Mouse (Mus musculus) ES-Bruce4 (cell line): ENCODE measurements around the gene Acin1. TPM values are rescaled to one million over a fixed set of nuclear protein-coding genes. Genes with fewer than 3 reads are reported as not detected.

ENCODE experiments used
- H3K27ac ChIP-seq: 2 replicates; pipeline ENCODE4 v1.5.1; 2012; ENCODE audit warnings: low read length, inconsistent platforms; ENCODE audit not compliant: insufficient read depth
- H3K27me3 ChIP-seq: 2 replicates; pipeline ENCODE4 v1.6.1; 2012; ENCODE audit warnings: mild to moderate bottlenecking, low read length, inconsistent platforms; ENCODE audit not compliant: control insufficient read depth, poor library complexity, insufficient read depth, severe bottlenecking
- H3K36me3 ChIP-seq: 2 replicates; pipeline ENCODE4 v1.6.1; 2012; ENCODE audit warnings: inconsistent platforms, mild to moderate bottlenecking, low read length, moderate library complexity; ENCODE audit not compliant: control insufficient read depth, poor library complexity, insufficient read depth, severe bottlenecking
- H3K4me1 ChIP-seq: one replicate; pipeline ENCODE4 v1.8.1; 2011; ENCODE audit warnings: low read length; ENCODE audit not compliant: control insufficient read depth, insufficient read depth
- H3K4me3 ChIP-seq: 2 replicates; pipeline ENCODE4 v1.5.1; 2011; ENCODE audit warnings: low read depth, mild to moderate bottlenecking, low read length
- H3K9ac ChIP-seq: 2 replicates; pipeline ENCODE4 v1.6.1; 2012; ENCODE audit warnings: low read depth, mild to moderate bottlenecking, inconsistent platforms; ENCODE audit not compliant: poor library complexity, severe bottlenecking
- H3K9me3 ChIP-seq: replicated peaks from 2 replicates; pipeline ENCODE4 v1.6.1; 2012; ENCODE audit warnings: mild to moderate bottlenecking, low read length, inconsistent platforms; ENCODE audit not compliant: control insufficient read depth, poor library complexity, insufficient read depth, severe bottlenecking
- CTCF ChIP-seq: IDR thresholded peaks from one replicate; pipeline ENCODE4 v1.8.1; 2011; ENCODE audit warnings: low read depth, low read length
- EP300 ChIP-seq: IDR thresholded peaks from 2 replicates; pipeline ENCODE4 v1.6.1; 2011; ENCODE audit warnings: low read depth, low read length; ENCODE audit not compliant: insufficient read depth
- POLR2A ChIP-seq: IDR thresholded peaks from one replicate; pipeline ENCODE4 v1.8.1; 2011; ENCODE audit warnings: low read length; ENCODE audit not compliant: insufficient read depth
- polyA plus RNA-seq: library from polyadenylated mRNA; stranded (reverse); fragments of >200 nt; gene quantifications from 2 replicates; pipeline ENCODE4 v1.2.4, GENCODE M21; 2011; ENCODE audit warnings: low read depth; ENCODE audit not compliant: missing spikeins, insufficient read depth, insufficient read length

The Acin1 gene
- polyA plus RNA-seq, 1 experiment, result 299 TPM

DNA sequence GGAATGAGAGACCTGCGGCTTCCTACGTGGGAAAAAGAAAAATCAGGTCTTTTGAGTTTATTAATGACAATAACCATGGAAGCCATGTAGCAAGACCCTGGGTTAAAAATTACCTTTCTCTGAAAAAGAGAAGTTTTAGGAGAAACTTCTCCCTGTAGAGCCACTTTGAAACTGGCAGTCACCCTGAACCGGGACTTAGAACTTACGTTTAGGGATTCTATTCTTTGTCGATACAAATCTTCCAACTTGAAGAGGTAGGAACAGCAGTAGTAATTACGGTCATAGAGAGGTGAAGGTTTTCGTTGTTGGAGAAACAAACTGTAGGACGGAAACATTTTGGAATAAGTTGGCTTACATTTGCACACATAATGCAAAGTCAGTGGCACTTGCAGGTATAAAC, 520 bp upstream of the Acin1 start:
- H3K9me3 ChIP-seq, result no peaks in the 10 kb centered on the region
- H3K4me1 ChIP-seq, result no peaks in the 10 kb centered on the region
- H3K27me3 ChIP-seq, result no peaks in the 10 kb centered on the region
- H3K36me3 ChIP-seq, result peaks cover 25% of the 10 kb centered on the region
- peak overlapping the region; percentile 89 for H3K9ac ChIP-seq
- peak overlapping the region; percentile 83 for H3K27ac ChIP-seq
- peak overlapping the region; percentile 91 for H3K4me3 ChIP-seq
- no peak for TF ChIP-seq EP300
- no peak for TF ChIP-seq POLR2A
- no peak for TF ChIP-seq CTCF

- Histone ChIP-seq H3K9me3 (no peaks in the 10 kb centered on the region), H3K4me3 (peak within 1 kb of the TSS; percentile 91), H3K9ac (peak within 1 kb of the TSS; percentile 89), H3K36me3 (peaks cover 29% of the 10 kb centered on the region), H3K27me3 (no peaks in the 10 kb centered on the region), H3K4me1 (no peaks in the 10 kb centered on the region), H3K27ac (peak within 1 kb of the TSS; percentile 88)
- TF ChIP-seq EP300 (no peak), POLR2A (peak; percentile 25), CTCF (peak; percentile 15)
Measured at GRCm38 (mm10) chr14:54686063-54686521, 639 bp downstream of the Acin1 start, which contains the start of gene 1700123O20Rik. Gene 1700123O20Rik, plus strand, starts transcription at chr14:54686216.

GRCm38 (mm10) chr14:54685471-54685870, 1.3 kb downstream of the Acin1 start:
- no peaks in the 10 kb centered on the region for H3K9me3 ChIP-seq
- no peaks in the 10 kb centered on the region for H3K4me1 ChIP-seq
- H3K4me3 ChIP-seq, result peak overlapping the region; percentile 91
- H3K36me3 ChIP-seq, result peaks cover 29% of the 10 kb centered on the region
- H3K9ac ChIP-seq, result peak overlapping the region; percentile 89
- no peak overlapping the region for H3K27ac ChIP-seq
- no peak for TF ChIP-seq EP300
- no peaks in the 10 kb centered on the region for H3K27me3 ChIP-seq

- H3K4me1 ChIP-seq, result no peaks in the 10 kb centered on the region
- H3K36me3 ChIP-seq, result peaks cover 28% of the 10 kb centered on the region
- H3K9me3 ChIP-seq, result no peaks in the 10 kb centered on the region
- no peak overlapping the region for H3K27ac ChIP-seq
- no peaks in the 10 kb centered on the region for H3K27me3 ChIP-seq
- no peak overlapping the region for H3K4me3 ChIP-seq
- H3K9ac ChIP-seq, result no peak overlapping the region
- TF ChIP-seq EP300 (no peak), POLR2A (no peak), CTCF (no peak)
Measured at GRCm38 (mm10) chr14:54682396-54682795, 4.3 kb downstream of the Acin1 start.

- H3K27ac ChIP-seq, result no peak overlapping the region
- no peaks in the 10 kb centered on the region for H3K9me3 ChIP-seq
- H3K9ac ChIP-seq, result no peak overlapping the region
- no peak overlapping the region for H3K4me3 ChIP-seq
- TF ChIP-seq CTCF, result no peak
- no peak for TF ChIP-seq EP300
- no peak for TF ChIP-seq POLR2A
- peaks cover 35% of the 10 kb centered on the region for H3K36me3 ChIP-seq
- H3K27me3 ChIP-seq, result no peaks in the 10 kb centered on the region
- H3K4me1 ChIP-seq, result no peaks in the 10 kb centered on the region
Measured at GRCm38 (mm10) chr14:54678657-54679304, 8.0 kb downstream of the Acin1 start.

GRCm38 (mm10) chr14:54676290-54676689, 10.4 kb downstream of the Acin1 start:
- H3K27me3 ChIP-seq, result no peaks in the 10 kb centered on the region
- no peaks in the 10 kb centered on the region for H3K9me3 ChIP-seq
- H3K4me1 ChIP-seq, result no peaks in the 10 kb centered on the region
- peaks cover 25% of the 10 kb centered on the region for H3K36me3 ChIP-seq
- H3K27ac ChIP-seq, result no peak overlapping the region
- no peak overlapping the region for H3K9ac ChIP-seq
- TF ChIP-seq POLR2A (no peak), EP300 (no peak), CTCF (no peak)
- no peak overlapping the region for H3K4me3 ChIP-seq
